Mouse (Mus musculus) testis, adult 2 months (tissue): Measurements from ENCODE around the gene Kif12.

Source experiments
- CTCF ChIP-seq: fragments of 200-500 bp; IDR thresholded peaks from 2 replicates; pipeline ENCODE4 v1.5.1; 2012; ENCODE audit warnings: low read depth, mild to moderate bottlenecking, inconsistent platforms, low read length, moderate library complexity; ENCODE audit not compliant: control insufficient read depth, insufficient read depth, insufficient replicate concordance
- POLR2A ChIP-seq: fragments of 200-500 bp; IDR thresholded peaks from 2 replicates; pipeline ENCODE4 v1.6.1; 2012; ENCODE audit warnings: low read depth, mild to moderate bottlenecking, inconsistent platforms, low read length, moderate library complexity; ENCODE audit not compliant: control insufficient read depth

DNA sequence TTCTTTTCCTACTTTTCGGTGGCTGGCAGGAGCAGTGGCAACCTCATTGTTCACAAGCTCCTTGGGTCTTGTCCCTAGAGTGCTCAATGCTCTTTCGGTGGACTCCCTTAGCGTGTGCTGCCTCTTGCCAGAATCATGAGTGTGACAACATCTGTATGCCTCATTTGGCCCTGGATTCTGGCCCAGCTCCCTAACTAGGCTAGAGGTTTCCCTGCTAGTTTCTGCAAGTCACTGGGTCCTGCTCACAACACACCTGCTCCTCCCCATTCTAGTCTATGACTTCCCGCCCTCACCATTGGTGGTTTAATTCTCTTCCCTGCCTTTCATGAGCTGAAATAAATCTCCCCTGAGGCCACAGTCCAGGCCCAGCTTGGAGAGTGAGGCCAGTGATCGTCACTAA is 27.4 kb upstream of the Kif12 start:
- TF ChIP-seq CTCF (no peak), POLR2A (no peak)
